Mouse (Mus musculus) midbrain, postnatal 0 days (tissue): ENCODE measurements around the gene Ddo. TPM values are rescaled to one million over a fixed set of nuclear protein-coding genes. Genes with fewer than 3 reads are reported as not detected.

Experiments
- ATAC-seq: fragments of 200-750 bp; cut with Nextera tagmentation; 2 replicates; pipeline ENCODE4 v1.8.0; 2017; ENCODE audit warnings: moderate number of reproducible peaks, mild to moderate bottlenecking, moderate TSS enrichment, moderate library complexity; ENCODE audit not compliant: low FRiP score
- DNase-seq: peaks from one replicate; pipeline ENCODE4 v3.0.0-alpha.2; 2015; ENCODE audit warnings: low spot score
- H3K27ac ChIP-seq: fragments of 300-500 bp; sonication (generic); 2 replicates; pipeline ENCODE4 v1.5.1; 2014; ENCODE audit warnings: low read depth, mild to moderate bottlenecking, low read length, mixed read lengths
- H3K27me3 ChIP-seq: fragments of 300-500 bp; sonication (generic); 2 replicates; pipeline ENCODE4 v1.6.1; 2014; ENCODE audit warnings: low read length, control low read depth, mixed read lengths; ENCODE audit not compliant: insufficient read depth
- H3K36me3 ChIP-seq: fragments of 300-500 bp; sonication (generic); 2 replicates; pipeline ENCODE4 v1.6.1; 2014; ENCODE audit warnings: low read length, control low read depth, mixed read lengths; ENCODE audit not compliant: insufficient read depth
- H3K4me1 ChIP-seq: fragments of 300-500 bp; sonication (generic); 2 replicates; pipeline ENCODE4 v1.6.1; 2014; ENCODE audit warnings: mild to moderate bottlenecking, control low read depth, antibody characterized with exemption, low read length, mixed read lengths; ENCODE audit not compliant: insufficient read depth
- H3K4me2 ChIP-seq: fragments of 300-500 bp; sonication (generic); 2 replicates; pipeline ENCODE4 v1.6.1; 2014; ENCODE audit warnings: low read depth, mild to moderate bottlenecking, low read length, mixed read lengths; ENCODE audit not compliant: poor library complexity, severe bottlenecking
- H3K4me3 ChIP-seq: fragments of 300-500 bp; sonication (generic); 2 replicates; pipeline ENCODE4 v1.5.1; 2014; ENCODE audit warnings: low read depth, mild to moderate bottlenecking, low read length, moderate library complexity
- H3K9ac ChIP-seq: fragments of 300-500 bp; sonication (generic); replicated peaks from 2 replicates; pipeline ENCODE4 v1.6.1; 2014; ENCODE audit warnings: mild to moderate bottlenecking, low read length, moderate library complexity, mixed read lengths; ENCODE audit not compliant: poor library complexity, severe bottlenecking
- H3K9me3 ChIP-seq: fragments of 300-500 bp; sonication (generic); 2 replicates; pipeline ENCODE4 v1.6.1; 2016; ENCODE audit warnings: low read length, control low read depth
- CTCF ChIP-seq: IDR thresholded peaks from 2 replicates; pipeline ENCODE4 v1.5.1; 2016; ENCODE audit warnings: antibody characterized with exemption, mild to moderate bottlenecking
- WGBS: fragments of 180-500 bp; shearing (Covaris S2); extraction: QIAGEN DNeasy Blood & Tissue Kit; methylation state at CpG from one replicate; pipeline ENCODE4 v1.1.7; 2014; 5-methylcytosine and 5-hydroxymethylcytosine counted together
- polyA plus RNA-seq: library from polyadenylated mRNA; unstranded; fragments of >200 nt; fragmentation: Nextera tagmentation; extraction: Ambion mirVana; gene quantifications from 2 replicates; pipeline ENCODE4 v1.2.1, GENCODE M21; 2015
- total RNA-seq: library from RNA; depleted of rRNA; stranded (reverse); fragments of >200 nt; gene quantifications from 2 replicates; pipeline ENCODE4 v1.2.3, GENCODE M21; 2014

Gene Ddo
- total and polyA plus RNA-seq, 2 experiments from 2014 or later: 2.1 to 2.5 TPM

DNA sequence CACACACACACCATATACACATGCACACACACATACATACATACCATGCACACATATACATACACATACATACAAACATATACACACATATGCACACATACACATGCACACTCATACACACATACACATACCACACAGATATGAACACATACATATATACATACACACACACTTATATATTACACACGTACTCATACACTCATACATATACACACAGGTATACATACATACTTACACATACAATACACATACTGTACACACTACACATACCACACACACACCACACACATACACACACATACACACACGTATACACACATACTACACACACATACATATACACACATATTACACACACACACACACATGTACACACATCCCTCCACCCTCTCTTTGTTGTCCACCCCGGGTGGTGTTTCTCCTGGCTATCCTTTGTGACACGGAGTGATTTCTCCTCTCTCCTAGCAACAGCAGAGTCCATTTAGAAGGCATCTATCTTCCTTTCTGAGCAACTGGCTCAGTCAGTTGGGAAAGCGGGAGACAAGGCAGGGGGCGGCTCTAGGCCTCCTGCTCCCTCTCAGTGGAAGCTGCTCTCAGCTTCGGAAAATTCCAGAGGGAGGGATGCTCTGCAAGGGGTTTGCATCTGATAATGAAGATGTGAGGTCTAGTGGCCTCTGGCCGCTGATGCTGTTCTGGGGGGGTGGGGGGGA, 42.9 kb downstream of the Ddo start:
- 40% methylated on average over 8 of the region's 8 CpGs for WGBS
- Histone ChIP-seq H3K36me3 (no peaks in the 10 kb centered on the region), H3K4me2 (no peak overlapping the region), H3K27ac (no peak overlapping the region), H3K9me3 (no peaks in the 10 kb centered on the region), H3K4me1 (peaks cover 15% of the 10 kb centered on the region; the same call in 1 of the 2 replicates), H3K4me3 (no peak overlapping the region), H3K9ac (no peak overlapping the region), H3K27me3 (no peaks in the 10 kb centered on the region)
- DNase-seq: no peak
- peak; percentile 34 for ATAC-seq
- TF ChIP-seq CTCF: no peak

DNA sequence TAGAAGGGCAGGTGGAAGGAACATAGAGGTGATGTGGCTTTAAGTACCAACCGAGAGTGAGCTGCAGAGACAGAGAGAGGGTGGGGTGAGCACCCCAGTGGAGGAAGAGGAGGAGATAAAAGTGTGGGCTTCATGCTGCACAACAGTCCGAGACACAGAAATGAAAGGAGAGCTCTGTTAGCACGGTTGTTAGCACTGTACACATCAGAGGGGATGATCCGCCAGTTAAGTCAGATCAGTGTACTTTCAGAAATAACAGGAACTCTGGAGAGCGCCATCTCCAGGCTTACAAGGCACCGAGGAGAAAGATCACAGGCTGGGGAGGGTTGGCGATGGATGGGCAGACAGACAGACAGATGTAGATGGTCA, 43.5 kb downstream of the Ddo start:
- Histone ChIP-seq H3K9ac (no peak overlapping the region), H3K27ac (no peak overlapping the region), H3K4me3 (no peak overlapping the region), H3K9me3 (no peaks in the 10 kb centered on the region), H3K36me3 (no peaks in the 10 kb centered on the region), H3K4me1 (peaks cover 15% of the 10 kb centered on the region; the same call in 1 of the 2 replicates), H3K4me2 (no peak overlapping the region), H3K27me3 (no peaks in the 10 kb centered on the region)
- ATAC-seq (no peak), DNase-seq (no peak)
- peak; percentile 36 for TF ChIP-seq CTCF
- WGBS: 51% methylated on average over 7 of the region's 7 CpGs

GRCm38 (mm10) chr10:40674151-40674550, 44.3 kb downstream of the Ddo start:
- no peak overlapping the region; the same call in 1 of the 2 replicates for H3K9ac ChIP-seq
- DNase-seq: peak; percentile 33
- H3K27me3 ChIP-seq: no peaks in the 10 kb centered on the region
- no peak for ATAC-seq
- H3K9me3 ChIP-seq: no peaks in the 10 kb centered on the region
- WGBS: 15% methylated on average over 13 of the region's 13 CpGs
- no peaks in the 10 kb centered on the region for H3K36me3 ChIP-seq
- H3K4me2 ChIP-seq: peak overlapping the region; percentile 36
- no peak overlapping the region for H3K4me3 ChIP-seq
- peaks cover 15% of the 10 kb centered on the region; the same call in 1 of the 2 replicates for H3K4me1 ChIP-seq
- no peak for TF ChIP-seq CTCF
- H3K27ac ChIP-seq: no peak overlapping the region

DNA sequence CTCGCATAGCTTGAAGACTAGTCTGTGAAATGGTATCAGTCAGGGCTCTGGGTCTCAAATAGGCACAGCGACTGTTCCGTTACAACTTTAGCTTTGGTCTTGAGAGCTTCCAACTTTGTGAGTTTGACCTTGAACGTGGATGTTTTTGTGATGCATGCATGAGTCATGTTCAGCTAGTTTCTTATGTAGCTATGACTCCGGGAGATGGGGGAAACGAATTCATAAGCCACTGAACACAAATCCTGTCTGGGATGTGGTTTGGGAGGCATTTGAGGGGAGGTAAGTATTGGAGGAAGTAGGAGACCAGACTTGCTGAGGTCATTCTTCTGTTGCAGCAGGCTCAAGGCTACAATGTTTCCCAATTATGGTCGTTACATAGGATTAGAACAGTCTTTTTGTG, 46.1 kb downstream of the Ddo start:
- no peaks in the 10 kb centered on the region for H3K27me3 ChIP-seq
- no peak overlapping the region for H3K27ac ChIP-seq
- H3K9me3 ChIP-seq: no peaks in the 10 kb centered on the region
- no peak overlapping the region for H3K4me2 ChIP-seq
- TF ChIP-seq CTCF: no peak
- ATAC-seq (no peak), DNase-seq (no peak)
- H3K36me3 ChIP-seq: no peaks in the 10 kb centered on the region
- 87% methylated on average over 7 of the region's 7 CpGs for WGBS
- no peak overlapping the region for H3K9ac ChIP-seq
- no peak overlapping the region for H3K4me3 ChIP-seq
- H3K4me1 ChIP-seq: peaks cover 15% of the 10 kb centered on the region; the same call in 1 of the 2 replicates

GRCm38 (mm10) chr10:40678477-40678876, 48.7 kb downstream of the Ddo start:
- H3K36me3 ChIP-seq: no peaks in the 10 kb centered on the region
- no peak overlapping the region for H3K27ac ChIP-seq
- no peak overlapping the region for H3K4me3 ChIP-seq
- no peak for ATAC-seq
- 82% methylated on average over 3 of the region's 3 CpGs for WGBS
- H3K27me3 ChIP-seq: no peaks in the 10 kb centered on the region
- H3K4me2 ChIP-seq: no peak overlapping the region
- H3K9me3 ChIP-seq: no peaks in the 10 kb centered on the region
- DNase-seq: no peak
- H3K9ac ChIP-seq: no peak overlapping the region
- H3K4me1 ChIP-seq: peaks cover 15% of the 10 kb centered on the region; the same call in 1 of the 2 replicates
- peak; percentile 48 for TF ChIP-seq CTCF

DNA sequence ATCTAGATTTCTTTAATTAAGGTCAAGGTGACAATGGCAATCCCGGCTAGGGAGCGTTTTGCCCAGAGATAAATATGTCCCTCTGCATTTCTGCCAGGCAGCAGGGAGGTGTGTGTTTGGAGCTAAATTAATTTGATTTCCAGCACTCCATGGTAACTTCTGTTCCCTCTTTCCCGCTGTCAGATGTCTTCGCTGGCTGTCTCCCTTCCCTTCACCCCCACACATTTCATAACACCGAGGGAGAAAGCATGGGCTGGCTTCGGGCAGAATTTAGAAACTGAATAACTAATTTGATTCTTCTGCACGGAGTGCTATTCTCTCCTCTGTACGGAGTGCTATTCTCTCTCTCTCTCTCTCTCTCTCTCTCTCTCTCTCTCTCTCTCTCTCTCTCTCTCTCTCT, 52.7 kb downstream of the Ddo start:
- no peak overlapping the region for H3K27ac ChIP-seq
- no peak overlapping the region for H3K9ac ChIP-seq
- H3K4me2 ChIP-seq: peak overlapping the region; percentile 86
- 15% methylated on average over 8 of the region's 8 CpGs for WGBS
- H3K4me3 ChIP-seq: no peak overlapping the region; the same call in 1 of the 2 replicates
- H3K4me1 ChIP-seq: peaks cover 10% of the 10 kb centered on the region
- ATAC-seq (no peak), DNase-seq (no peak)
- no peaks in the 10 kb centered on the region for H3K27me3 ChIP-seq
- no peak for TF ChIP-seq CTCF
- H3K9me3 ChIP-seq: no peaks in the 10 kb centered on the region
- no peaks in the 10 kb centered on the region for H3K36me3 ChIP-seq
